Mouse (Mus musculus) embryonic facial prominence, embryonic 11.5 days (tissue): ENCODE measurements around the gene Slc35c2. TPM values are rescaled to one million over a fixed set of nuclear protein-coding genes. Genes with fewer than 3 reads are reported as not detected.

Source experiments
- ATAC-seq: fragments of 200-750 bp; cut with Nextera tagmentation; replicated peaks from 2 replicates; pipeline ENCODE4 v1.8.0; 2017; ENCODE audit warnings: low read depth; ENCODE audit not compliant: insufficient number of reproducible peaks, low FRiP score, low TSS enrichment
- DNase-seq: peaks from one replicate; pipeline ENCODE4 v3.0.0-alpha.2; 2015; ENCODE audit warnings: low spot score
- H3K27ac ChIP-seq: fragments of 300-500 bp; sonication (generic); replicated peaks from 2 replicates; pipeline ENCODE4 v1.5.1; 2014; ENCODE audit warnings: mild to moderate bottlenecking, low read depth, low read length, control low read depth
- H3K27me3 ChIP-seq: fragments of 300-500 bp; sonication (generic); 2 replicates; pipeline ENCODE4 v1.6.1; 2014; ENCODE audit warnings: mild to moderate bottlenecking, low read length, moderate library complexity, mixed read lengths; ENCODE audit not compliant: control insufficient read depth, insufficient read depth
- H3K36me3 ChIP-seq: fragments of 300-500 bp; sonication (generic); replicated peaks from 2 replicates; pipeline ENCODE4 v1.6.1; 2014; ENCODE audit warnings: low read depth, mild to moderate bottlenecking, low read length, moderate library complexity, mixed read lengths; ENCODE audit not compliant: control insufficient read depth, insufficient read depth
- H3K4me1 ChIP-seq: fragments of 300-500 bp; sonication (generic); 2 replicates; pipeline ENCODE4 v1.6.1; 2014; ENCODE audit warnings: low read length, mixed read lengths; ENCODE audit not compliant: control insufficient read depth, insufficient read depth
- H3K4me2 ChIP-seq: fragments of 300-500 bp; sonication (generic); 2 replicates; pipeline ENCODE4 v1.6.1; 2014; ENCODE audit warnings: low read depth, mild to moderate bottlenecking, control low read depth, low read length, moderate library complexity
- H3K4me3 ChIP-seq: fragments of 300-500 bp; sonication (generic); 2 replicates; pipeline ENCODE4 v1.5.1; 2014; ENCODE audit warnings: low read depth, low read length, control low read depth
- H3K9ac ChIP-seq: fragments of 300-500 bp; sonication (generic); replicated peaks from 2 replicates; pipeline ENCODE4 v1.6.1; 2014; ENCODE audit warnings: mild to moderate bottlenecking, control low read depth, low read length
- H3K9me3 ChIP-seq: fragments of 300-500 bp; sonication (generic); replicated peaks from 2 replicates; pipeline ENCODE4 v1.6.1; 2016; ENCODE audit warnings: mild to moderate bottlenecking, low read length, inconsistent platforms, mixed read lengths; ENCODE audit not compliant: control insufficient read depth
- WGBS: fragments of 180-500 bp; shearing (Covaris S2); extraction: QIAGEN DNeasy Blood & Tissue Kit; methylation state at CpG from one replicate; pipeline ENCODE4 v1.1.7; 2014; 5-methylcytosine and 5-hydroxymethylcytosine counted together
- polyA plus RNA-seq: library from polyadenylated mRNA; unstranded; fragments of >200 nt; fragmentation: Nextera tagmentation; extraction: Ambion mirVana; gene quantifications from 2 replicates; pipeline ENCODE4 v1.2.1, GENCODE M21; 2014

Gene Slc35c2
- polyA plus RNA-seq, 1 experiment from 2014 or later, result 38.6 TPM

- no peak overlapping the region for H3K27ac ChIP-seq
- WGBS, result 89% methylated on average over 18 of the region's 18 CpGs
- H3K4me1 ChIP-seq, result no peaks in the 10 kb centered on the region
- DNase-seq (no peak), ATAC-seq (no peak)
- H3K4me2 ChIP-seq, result no peak overlapping the region
- no peak overlapping the region for H3K4me3 ChIP-seq
- H3K9ac ChIP-seq, result no peak overlapping the region
- H3K27me3 ChIP-seq, result no peaks in the 10 kb centered on the region
- H3K9me3 ChIP-seq, result no peaks in the 10 kb centered on the region
- H3K36me3 ChIP-seq, result peaks cover 10% of the 10 kb centered on the region
Measured at GRCm38 (mm10) chr2:165296571-165296970, 8.9 kb upstream of the Slc35c2 start.

GRCm38 (mm10) chr2:165288315-165289031 lies 804 bp upstream of the Slc35c2 start:
- 69% methylated on average over 18 of the region's 18 CpGs for WGBS
- H3K4me2 ChIP-seq, result peak overlapping the region; percentile 91
- H3K9me3 ChIP-seq, result no peaks in the 10 kb centered on the region
- peaks cover 3% of the 10 kb centered on the region for H3K4me1 ChIP-seq
- DNase-seq (no peak), ATAC-seq (no peak)
- H3K4me3 ChIP-seq, result peak overlapping the region; percentile 48
- H3K36me3 ChIP-seq, result peaks cover 3% of the 10 kb centered on the region; the same call in 1 of the 2 replicates
- no peaks in the 10 kb centered on the region for H3K27me3 ChIP-seq
- peak overlapping the region; percentile 47 for H3K9ac ChIP-seq
- no peak overlapping the region for H3K27ac ChIP-seq

- H3K36me3 ChIP-seq, result peaks cover 3% of the 10 kb centered on the region; the same call in 1 of the 2 replicates
- H3K4me3 ChIP-seq, result peak overlapping the region; percentile 48
- no peaks in the 10 kb centered on the region for H3K27me3 ChIP-seq
- ATAC-seq (no peak), DNase-seq (no peak)
- WGBS, result 68% methylated on average over 18 of the region's 18 CpGs
- H3K4me2 ChIP-seq, result peak overlapping the region; percentile 91
- no peak overlapping the region for H3K27ac ChIP-seq
- H3K9me3 ChIP-seq, result no peaks in the 10 kb centered on the region
- peak overlapping the region; percentile 47 for H3K9ac ChIP-seq
- H3K4me1 ChIP-seq, result peaks cover 3% of the 10 kb centered on the region
Measured at GRCm38 (mm10) chr2:165286361-165287201, 1.1 kb downstream of the Slc35c2 start.

GRCm38 (mm10) chr2:165285621-165286020 lies 2.0 kb downstream of the Slc35c2 start:
- no peaks in the 10 kb centered on the region for H3K27me3 ChIP-seq
- H3K4me1 ChIP-seq, result peaks cover 3% of the 10 kb centered on the region
- H3K4me2 ChIP-seq, result no peak overlapping the region
- H3K27ac ChIP-seq, result no peak overlapping the region
- H3K9ac ChIP-seq, result no peak overlapping the region
- H3K36me3 ChIP-seq, result peaks cover 3% of the 10 kb centered on the region; the same call in 1 of the 2 replicates
- H3K4me3 ChIP-seq, result no peak overlapping the region
- no peak for ATAC-seq
- H3K9me3 ChIP-seq, result no peaks in the 10 kb centered on the region
- WGBS, result 84% methylated on average over 8 of the region's 8 CpGs
- DNase-seq, result no peak

GRCm38 (mm10) chr2:165285034-165285433 lies 2.6 kb downstream of the Slc35c2 start:
- H3K9ac ChIP-seq, result no peak overlapping the region
- H3K4me1 ChIP-seq, result peaks cover 3% of the 10 kb centered on the region
- no peak for ATAC-seq
- no peaks in the 10 kb centered on the region; the same call in 1 of the 2 replicates for H3K36me3 ChIP-seq
- WGBS, result 81% methylated on average over 3 of the region's 3 CpGs
- H3K9me3 ChIP-seq, result no peaks in the 10 kb centered on the region
- no peak overlapping the region for H3K4me2 ChIP-seq
- H3K27ac ChIP-seq, result no peak overlapping the region
- H3K27me3 ChIP-seq, result no peaks in the 10 kb centered on the region
- DNase-seq, result no peak
- no peak overlapping the region for H3K4me3 ChIP-seq

GRCm38 (mm10) chr2:165284377-165284776 lies 3.3 kb downstream of the Slc35c2 start:
- H3K9me3 ChIP-seq, result no peaks in the 10 kb centered on the region
- H3K4me3 ChIP-seq, result no peak overlapping the region
- H3K4me1 ChIP-seq, result peaks cover 3% of the 10 kb centered on the region
- 94% methylated on average over 7 of the region's 7 CpGs for WGBS
- no peaks in the 10 kb centered on the region for H3K36me3 ChIP-seq
- DNase-seq (no peak), ATAC-seq (no peak)
- H3K9ac ChIP-seq, result no peak overlapping the region
- no peak overlapping the region for H3K4me2 ChIP-seq
- H3K27ac ChIP-seq, result no peak overlapping the region
- no peaks in the 10 kb centered on the region for H3K27me3 ChIP-seq

- WGBS, result 86% methylated on average over 3 of the region's 3 CpGs
- no peaks in the 10 kb centered on the region for H3K27me3 ChIP-seq
- H3K9me3 ChIP-seq, result no peaks in the 10 kb centered on the region
- H3K4me1 ChIP-seq, result peaks cover 3% of the 10 kb centered on the region
- no peak overlapping the region for H3K27ac ChIP-seq
- H3K4me2 ChIP-seq, result no peak overlapping the region
- ATAC-seq (no peak), DNase-seq (no peak)
- H3K4me3 ChIP-seq, result no peak overlapping the region
- no peak overlapping the region for H3K9ac ChIP-seq
- no peaks in the 10 kb centered on the region for H3K36me3 ChIP-seq
Measured at GRCm38 (mm10) chr2:165283644-165284043, 4.0 kb downstream of the Slc35c2 start.
